Mouse (Mus musculus) c-Kit-positive CD71-positive TER-119-negative erythroid progenitor cells, embryonic 14.5 days (primary cell): ENCODE measurements at regions not wholly inside any gene's neighbourhood (a gene's known extent, or its start where the extent isn't known, plus 50 kb on each side); places are given as distances from the start of the nearest gene placed in this dataset.
"Not testable (repeated sequence)": the region's sequence is repeated elsewhere in the genome, so short reads cannot be mapped to it uniquely, and the experiment has no call there.

Experiments used
- DNase-seq: peaks from one replicate; pipeline ENCODE4 v3.0.0-alpha.2; 2013; ENCODE audit warnings: low read depth

DNA sequence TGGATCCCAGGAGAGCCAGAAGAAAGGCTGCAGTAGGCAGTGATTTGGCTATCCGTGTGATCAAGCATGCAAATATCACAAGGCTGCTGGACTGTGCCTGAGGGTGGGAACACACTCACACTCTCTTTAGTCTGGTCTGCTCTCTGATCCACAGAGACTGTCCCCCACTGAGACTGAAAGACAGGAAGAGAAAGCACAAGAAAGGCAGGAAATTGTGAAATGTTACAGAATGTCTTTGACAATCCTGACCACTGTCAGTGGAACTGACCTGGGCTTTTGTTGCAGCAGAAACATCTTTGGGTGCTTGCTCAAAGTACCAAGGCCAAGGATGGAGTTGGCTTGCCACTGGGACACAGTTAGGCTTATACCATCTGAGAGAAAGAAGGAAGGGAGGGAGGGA is 52.3 kb upstream of the Gpd2 start:
- DNase-seq = no peak

- DNase-seq = not testable (repeated sequence)
These were observed 54.3 kb upstream of the Gpd2 start for GRCm38 (mm10) chr2:57183108-57183507.

DNA sequence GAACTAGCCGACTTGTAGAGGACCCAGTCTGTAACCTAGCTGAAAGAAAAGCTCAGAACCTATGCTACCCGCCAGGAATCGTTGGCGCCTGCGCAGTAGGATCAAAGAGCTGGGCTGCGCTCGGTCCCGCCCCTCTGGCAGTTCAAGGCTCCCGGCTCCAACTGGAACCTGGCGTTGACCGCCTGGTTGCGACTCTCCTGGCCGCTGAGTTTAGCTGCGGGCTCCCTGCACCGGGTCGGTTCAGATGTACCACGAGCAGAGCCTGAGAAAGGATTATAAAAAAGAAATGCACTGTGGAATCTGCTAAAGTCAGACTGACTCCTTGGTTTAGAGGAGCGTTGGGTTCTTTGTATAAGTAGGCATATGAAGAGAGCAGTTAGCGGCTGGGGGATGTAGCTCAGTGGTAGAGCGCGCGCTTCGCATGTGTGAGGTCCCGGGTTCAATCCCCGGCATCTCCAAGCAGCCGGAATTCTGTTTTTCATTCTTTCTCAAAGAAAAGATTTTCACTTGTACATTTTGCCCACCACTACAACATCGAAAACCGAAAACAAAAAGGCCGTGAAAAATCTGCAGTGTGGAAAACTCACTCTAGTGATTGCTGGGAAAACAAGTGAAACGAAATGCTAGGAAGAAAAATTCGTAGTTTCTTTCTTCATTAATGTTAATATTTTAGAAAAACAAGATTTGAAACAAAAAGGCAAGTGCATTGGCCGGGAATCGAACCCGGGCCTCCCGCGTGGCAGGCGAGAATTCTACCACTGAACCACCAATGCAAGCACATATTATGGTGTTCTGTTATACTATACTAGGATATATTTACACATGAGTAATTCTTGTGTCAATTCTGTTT is 55.5 kb upstream of the Gpd2 start:
- peak; percentile 76 for DNase-seq

- no peak for DNase-seq
These were observed 56.1 kb upstream of the Gpd2 start for GRCm38 (mm10) chr2:57181350-57181691.

GRCm38 (mm10) chr2:57178056-57178455 is 54.3 kb upstream of the Nr4a2 start:
- DNase-seq = no peak

- DNase-seq = no peak
These were observed 52.7 kb upstream of the Nr4a2 start for GRCm38 (mm10) chr2:57176547-57176946.

DNA sequence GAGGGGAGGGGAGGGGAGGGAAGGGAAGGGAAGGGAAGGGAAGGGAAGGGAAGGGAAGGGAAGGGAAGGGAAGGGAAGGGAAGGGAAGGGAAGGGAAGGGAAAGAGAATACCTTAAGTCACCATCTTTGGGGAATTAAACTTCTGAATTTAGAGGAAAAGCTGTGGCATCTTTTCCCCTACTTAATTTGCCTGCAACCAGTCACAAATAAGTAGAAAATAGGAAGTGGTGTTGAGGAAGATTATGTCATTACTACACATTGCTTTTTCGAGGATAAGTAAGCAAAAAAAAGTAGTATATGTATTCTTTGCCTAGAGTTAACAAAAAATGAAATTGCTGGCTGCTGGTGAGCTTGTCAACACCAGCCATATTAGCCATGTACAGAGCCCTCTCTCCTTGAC is 51.4 kb upstream of the Nr4a2 start:
- no peak for DNase-seq
